Mouse (Mus musculus) hindbrain, embryonic 13.5 days (tissue): ENCODE measurements at regions not wholly inside any gene's neighbourhood (a gene's known extent, or its start where the extent isn't known, plus 50 kb on each side); places are given as distances from the start of the nearest gene placed in this dataset.
"Not testable (repeated sequence)": the region's sequence is repeated elsewhere in the genome, so short reads cannot be mapped to it uniquely, and the experiment has no call there.

ENCODE experiments used
- ATAC-seq: fragments of 200-750 bp; cut with Nextera tagmentation; 2 replicates; pipeline ENCODE4 v1.8.0; 2017; ENCODE audit warnings: moderate TSS enrichment; ENCODE audit not compliant: low FRiP score
- H3K27ac ChIP-seq: fragments of 300-500 bp; sonication (generic); 2 replicates; pipeline ENCODE4 v1.5.1; 2015; ENCODE audit warnings: inconsistent platforms, mild to moderate bottlenecking, moderate library complexity
- H3K27me3 ChIP-seq: fragments of 300-500 bp; sonication (generic); 2 replicates; pipeline ENCODE4 v1.6.1; 2015; ENCODE audit warnings: mild to moderate bottlenecking, inconsistent platforms
- H3K36me3 ChIP-seq: fragments of 300-500 bp; sonication (generic); 2 replicates; pipeline ENCODE4 v1.6.1; 2015; ENCODE audit warnings: mild to moderate bottlenecking, inconsistent platforms
- H3K4me1 ChIP-seq: fragments of 300-500 bp; sonication (generic); replicated peaks from 2 replicates; pipeline ENCODE4 v1.6.1; 2015; ENCODE audit warnings: inconsistent platforms
- H3K4me2 ChIP-seq: fragments of 300-500 bp; sonication (generic); 2 replicates; pipeline ENCODE4 v1.6.1; 2015; ENCODE audit warnings: inconsistent platforms, mild to moderate bottlenecking, moderate library complexity
- H3K4me3 ChIP-seq: fragments of 300-500 bp; sonication (generic); 2 replicates; pipeline ENCODE4 v1.5.1; 2015; ENCODE audit warnings: mild to moderate bottlenecking, inconsistent platforms
- H3K9ac ChIP-seq: fragments of 300-500 bp; sonication (generic); 2 replicates; pipeline ENCODE4 v1.6.1; 2015; ENCODE audit warnings: mild to moderate bottlenecking, inconsistent platforms
- H3K9me3 ChIP-seq: fragments of 300-500 bp; sonication (generic); 2 replicates; pipeline ENCODE4 v1.6.1; 2016; ENCODE audit warnings: inconsistent platforms
- WGBS: fragments of 180-500 bp; shearing (Covaris S2); methylation state at CpG from one replicate; pipeline ENCODE4 v1.1.7; 2015; 5-methylcytosine and 5-hydroxymethylcytosine counted together

GRCm38 (mm10) chr14:58321234-58321633 lies 250.9 kb downstream of the Fgf9 start:
- Histone ChIP-seq H3K4me2 (no peak overlapping the region), H3K27me3 (no peaks in the 10 kb centered on the region), H3K36me3 (no peaks in the 10 kb centered on the region), H3K4me1 (peaks cover 4% of the 10 kb centered on the region; the same call in 1 of the 2 replicates), H3K9ac (no peak overlapping the region), H3K27ac (no peak overlapping the region), H3K9me3 (no peaks in the 10 kb centered on the region), H3K4me3 (no peak overlapping the region)
- 85% methylated on average over 5 of the region's 5 CpGs for WGBS
- no peak for ATAC-seq

- no peak for ATAC-seq
- 84% methylated on average over 3 of the region's 3 CpGs for WGBS
- no peak overlapping the region for H3K27ac ChIP-seq
These were observed 247.3 kb downstream of the Fgf9 start for GRCm38 (mm10) chr14:58317640-58318039.

GRCm38 (mm10) chr14:58317231-58317630 lies 246.9 kb downstream of the Fgf9 start:
- ATAC-seq: no peak
- no peak overlapping the region for H3K4me2 ChIP-seq
- H3K4me3 ChIP-seq: no peak overlapping the region
- WGBS: 68% methylated on average over 4 of the region's 4 CpGs
- no peaks in the 10 kb centered on the region for H3K27me3 ChIP-seq
- no peak overlapping the region for H3K27ac ChIP-seq
- H3K36me3 ChIP-seq: no peaks in the 10 kb centered on the region
- H3K4me1 ChIP-seq: peaks cover 4% of the 10 kb centered on the region; the same call in 1 of the 2 replicates
- H3K9me3 ChIP-seq: no peaks in the 10 kb centered on the region
- no peak overlapping the region for H3K9ac ChIP-seq

More at GRCm38 (mm10) chr14:58317640-58318039, 247.3 kb downstream of the Fgf9 start:
- Histone ChIP-seq H3K9me3 (no peaks in the 10 kb centered on the region), H3K36me3 (no peaks in the 10 kb centered on the region), H3K9ac (no peak overlapping the region), H3K27me3 (no peaks in the 10 kb centered on the region), H3K4me3 (no peak overlapping the region), H3K4me2 (no peak overlapping the region), H3K4me1 (peaks cover 4% of the 10 kb centered on the region; the same call in 1 of the 2 replicates)

GRCm38 (mm10) chr14:58307695-58308094 lies 237.3 kb downstream of the Fgf9 start:
- Histone ChIP-seq H3K9me3 (no peaks in the 10 kb centered on the region), H3K4me2 (no peak overlapping the region), H3K27me3 (no peaks in the 10 kb centered on the region), H3K4me3 (no peak overlapping the region), H3K4me1 (no peaks in the 10 kb centered on the region), H3K36me3 (no peaks in the 10 kb centered on the region), H3K27ac (no peak overlapping the region), H3K9ac (no peak overlapping the region)
- no peak for ATAC-seq
- WGBS: 93% methylated on average over 6 of the region's 6 CpGs

- Histone ChIP-seq H3K4me1 (no peaks in the 10 kb centered on the region), H3K4me2 (no peak overlapping the region), H3K4me3 (no peak overlapping the region), H3K9me3 (no peaks in the 10 kb centered on the region), H3K9ac (no peak overlapping the region), H3K27ac (no peak overlapping the region), H3K36me3 (no peaks in the 10 kb centered on the region), H3K27me3 (no peaks in the 10 kb centered on the region)
- ATAC-seq: no peak
- 82% methylated on average over 11 of the region's 11 CpGs for WGBS
These were observed 236.6 kb downstream of the Fgf9 start for GRCm38 (mm10) chr14:58306832-58307521.

- no peaks in the 10 kb centered on the region for H3K27me3 ChIP-seq
- H3K4me3 ChIP-seq: no peak overlapping the region
- H3K4me1 ChIP-seq: no peaks in the 10 kb centered on the region
- H3K9ac ChIP-seq: no peak overlapping the region
- no peaks in the 10 kb centered on the region for H3K36me3 ChIP-seq
- ATAC-seq: no peak
- no peaks in the 10 kb centered on the region for H3K9me3 ChIP-seq
- H3K4me2 ChIP-seq: no peak overlapping the region
- H3K27ac ChIP-seq: no peak overlapping the region
- WGBS: 81% methylated on average over 10 of the region's 10 CpGs
These were observed 230.1 kb downstream of the Fgf9 start for GRCm38 (mm10) chr14:58300411-58300887.

GRCm38 (mm10) chr14:58286007-58286525 lies 215.7 kb downstream of the Fgf9 start:
- no peaks in the 10 kb centered on the region for H3K36me3 ChIP-seq
- no peak overlapping the region for H3K4me3 ChIP-seq
- no peak overlapping the region for H3K4me2 ChIP-seq
- no peaks in the 10 kb centered on the region for H3K27me3 ChIP-seq
- H3K9me3 ChIP-seq: no peaks in the 10 kb centered on the region
- H3K4me1 ChIP-seq: no peaks in the 10 kb centered on the region
- no peak overlapping the region for H3K9ac ChIP-seq
- WGBS: 89% methylated on average over 13 of the region's 13 CpGs
- ATAC-seq: no peak
- H3K27ac ChIP-seq: no peak overlapping the region

GRCm38 (mm10) chr14:58282708-58283290 lies 212.5 kb downstream of the Fgf9 start:
- Histone ChIP-seq H3K27ac (no peak overlapping the region), H3K36me3 (no peaks in the 10 kb centered on the region), H3K9ac (no peak overlapping the region), H3K4me3 (no peak overlapping the region), H3K4me2 (no peak overlapping the region), H3K4me1 (no peaks in the 10 kb centered on the region), H3K9me3 (no peaks in the 10 kb centered on the region), H3K27me3 (no peaks in the 10 kb centered on the region)
- 73% methylated on average over 15 of the region's 15 CpGs for WGBS
- ATAC-seq: no peak

- Histone ChIP-seq H3K9ac (no peak overlapping the region), H3K4me3 (no peak overlapping the region), H3K9me3 (no peaks in the 10 kb centered on the region), H3K4me2 (no peak overlapping the region), H3K27me3 (no peaks in the 10 kb centered on the region), H3K36me3 (no peaks in the 10 kb centered on the region), H3K4me1 (no peaks in the 10 kb centered on the region), H3K27ac (no peak overlapping the region)
- no peak for ATAC-seq
- 87% methylated on average over 3 of the region's 3 CpGs for WGBS
These were observed 211.9 kb downstream of the Fgf9 start for GRCm38 (mm10) chr14:58282264-58282663.

- H3K36me3 ChIP-seq, ATAC-seq, H3K4me3 ChIP-seq, H3K9ac ChIP-seq, H3K27ac ChIP-seq, H3K4me1 ChIP-seq, H3K27me3 ChIP-seq, H3K4me2 ChIP-seq, H3K9me3 ChIP-seq: not testable (repeated sequence)
- 74% methylated on average over 2 of the region's 2 CpGs for WGBS
These were observed 204.1 kb downstream of the Fgf9 start for GRCm38 (mm10) chr14:58274440-58274839.

GRCm38 (mm10) chr14:58273693-58274419 lies 203.5 kb downstream of the Fgf9 start:
- Histone ChIP-seq H3K9me3 (no peaks in the 10 kb centered on the region), H3K4me3 (no peak overlapping the region), H3K9ac (no peak overlapping the region), H3K27ac (no peak overlapping the region), H3K4me2 (no peak overlapping the region), H3K36me3 (no peaks in the 10 kb centered on the region), H3K4me1 (no peaks in the 10 kb centered on the region), H3K27me3 (no peaks in the 10 kb centered on the region)
- ATAC-seq: no peak
- 83% methylated on average over 10 of the region's 10 CpGs for WGBS

- no peak for ATAC-seq
- Histone ChIP-seq H3K27ac (no peak overlapping the region), H3K9me3 (no peaks in the 10 kb centered on the region), H3K36me3 (no peaks in the 10 kb centered on the region), H3K27me3 (no peaks in the 10 kb centered on the region), H3K9ac (no peak overlapping the region), H3K4me3 (no peak overlapping the region), H3K4me1 (no peaks in the 10 kb centered on the region), H3K4me2 (no peak overlapping the region)
- 53% methylated on average over 7 of the region's 7 CpGs for WGBS
These were observed 195.0 kb downstream of the Fgf9 start for GRCm38 (mm10) chr14:58265373-58265772.
